Mouse (Mus musculus) liver, embryonic 14.5 days (tissue): ENCODE measurements around the gene Zbtb16.

Experiments
- CTCF ChIP-seq: IDR thresholded peaks from 2 replicates; pipeline ENCODE4 v1.5.1; 2016; ENCODE audit warnings: antibody characterized with exemption, low read depth, control low read depth
- EP300 ChIP-seq: IDR thresholded peaks from 2 replicates; pipeline ENCODE4 v1.6.1; 2016; ENCODE audit warnings: antibody characterized with exemption, low read depth

GRCm38 (mm10) chr9:48784937-48785336 is 51.1 kb downstream of the Zbtb16 start:
- TF ChIP-seq CTCF (no peak), EP300 (no peak)
